Mouse (Mus musculus): ENCODE data around the gene Zbtb40.

Gene Zbtb40

GRCm38 (mm10) chr4:136977244-136977643, 71.4 kb downstream of the Zbtb40 start:
- no peak for DNase-seq (ENCODE audit: low spot score in 2 of 2)

- peak; percentile 13 to 53 for DNase-seq (ENCODE audit: low spot score in 2 of 2)
Observed at GRCm38 (mm10) chr4:136970939-136971338, 77.7 kb downstream of the Zbtb40 start.

- DNase-seq (ENCODE audit: low spot score in 2 of 2) = no peak
Observed at GRCm38 (mm10) chr4:136969503-136970276, 78.9 kb downstream of the Zbtb40 start.

GRCm38 (mm10) chr4:136969096-136969495, 79.5 kb downstream of the Zbtb40 start:
- no peak for DNase-seq (ENCODE audit: low spot score in 2 of 2)

GRCm38 (mm10) chr4:136967511-136967910, 81.1 kb downstream of the Zbtb40 start:
- DNase-seq (ENCODE audit: low spot score in 2 of 2) = no peak

GRCm38 (mm10) chr4:136966493-136967390, 81.9 kb downstream of the Zbtb40 start:
- no peak for DNase-seq (ENCODE audit: low spot score in 2 of 2)

GRCm38 (mm10) chr4:136964990-136965421, 83.6 kb downstream of the Zbtb40 start:
- no peak for DNase-seq (ENCODE audit: low spot score in 2 of 2)

GRCm38 (mm10) chr4:136962447-136962846, 86.2 kb downstream of the Zbtb40 start:
- no peak for DNase-seq (ENCODE audit: low spot score in 2 of 2)

GRCm38 (mm10) chr4:136961642-136962285, 86.8 kb downstream of the Zbtb40 start:
- no peak for DNase-seq (ENCODE audit: low spot score in 2 of 2)

GRCm38 (mm10) chr4:136960581-136960980, 88.0 kb downstream of the Zbtb40 start:
- DNase-seq (ENCODE audit: low spot score in 2 of 2) = no peak

- no peak for DNase-seq (ENCODE audit: low spot score in 2 of 2)
Observed at GRCm38 (mm10) chr4:136960068-136960467, 88.5 kb downstream of the Zbtb40 start.

- no peak for DNase-seq (ENCODE audit: low spot score in 2 of 2)
Observed at GRCm38 (mm10) chr4:136956751-136957446, 91.7 kb downstream of the Zbtb40 start, which contains the start of gene Epha8. Gene Epha8 (minus strand): TSS chr4:136956816.

GRCm38 (mm10) chr4:136954562-136954961, 94.0 kb downstream of the Zbtb40 start:
- no peak for DNase-seq (ENCODE audit: low spot score in 2 of 2)

GRCm38 (mm10) chr4:136949266-136949989, 99.2 kb downstream of the Zbtb40 start:
- no peak for DNase-seq (ENCODE audit: low spot score in 2 of 2)

GRCm38 (mm10) chr4:136945397-136945796, 103.2 kb downstream of the Zbtb40 start:
- DNase-seq (ENCODE audit: low spot score in 2 of 2) = no peak

GRCm38 (mm10) chr4:136944558-136945350, 103.8 kb downstream of the Zbtb40 start:
- DNase-seq (ENCODE audit: low spot score in 2 of 2) = no peak

- DNase-seq (ENCODE audit: low spot score in 2 of 2) = no peak
Observed at GRCm38 (mm10) chr4:136943175-136943574, 105.4 kb downstream of the Zbtb40 start.

GRCm38 (mm10) chr4:136942761-136943160, 105.8 kb downstream of the Zbtb40 start:
- no peak for DNase-seq (ENCODE audit: low spot score in 2 of 2)

- DNase-seq (ENCODE audit: low spot score in 2 of 2) = no peak
Observed at GRCm38 (mm10) chr4:136937935-136938334, 110.7 kb downstream of the Zbtb40 start.

GRCm38 (mm10) chr4:136937344-136937743, 111.3 kb downstream of the Zbtb40 start:
- no peak for DNase-seq (ENCODE audit: low spot score in 2 of 2)
